Mouse (Mus musculus): ENCODE measurements around the gene Pamr1.

- no peak for TF ChIP-seq POLR2A (IDR thresholded peaks at IDR 0.05; ENCODE audit: borderline replicate concordance, insufficient read depth, low read length)
- TF ChIP-seq CTCF (IDR thresholded peaks at IDR 0.05; ENCODE audit: borderline replicate concordance, insufficient read depth, low read depth, low read length): no peak
These were observed 44.7 kb downstream of the Pamr1 start for GRCm38 (mm10) chr2:102594535-102594934.

All from cerebellum, adult 2 months (tissue).